Mouse (Mus musculus) testis, adult 2 months (tissue): ENCODE measurements at regions not wholly inside any gene's neighbourhood (a gene's known extent, or its start where the extent isn't known, plus 50 kb on each side); places are given as distances from the start of the nearest gene placed in this dataset.

ENCODE experiments used
- H3K27ac ChIP-seq: fragments of 200-500 bp; 2 replicates; pipeline ENCODE4 v1.5.1; 2012; ENCODE audit warnings: low read depth, low read length; ENCODE audit not compliant: control insufficient read depth, insufficient read depth
- H3K27me3 ChIP-seq: fragments of 200-500 bp; 2 replicates; pipeline ENCODE4 v1.6.1; 2012; ENCODE audit warnings: mild to moderate bottlenecking, low read length, moderate library complexity; ENCODE audit not compliant: control insufficient read depth, insufficient read depth
- H3K36me3 ChIP-seq: fragments of 200-500 bp; 2 replicates; pipeline ENCODE4 v1.6.1; 2012; ENCODE audit warnings: mild to moderate bottlenecking, low read length; ENCODE audit not compliant: control insufficient read depth, insufficient read depth
- H3K4me1 ChIP-seq: fragments of 200-500 bp; 2 replicates; pipeline ENCODE4 v1.6.1; 2012; ENCODE audit warnings: low read length; ENCODE audit not compliant: control insufficient read depth, insufficient read depth
- H3K4me3 ChIP-seq: fragments of 200-500 bp; 2 replicates; pipeline ENCODE4 v1.5.1; 2012; ENCODE audit warnings: low read depth, mild to moderate bottlenecking, low read length, moderate library complexity, mixed read lengths; ENCODE audit not compliant: control insufficient read depth
- CTCF ChIP-seq: fragments of 200-500 bp; IDR thresholded peaks from 2 replicates; pipeline ENCODE4 v1.5.1; 2012; ENCODE audit warnings: low read depth, mild to moderate bottlenecking, inconsistent platforms, low read length, moderate library complexity; ENCODE audit not compliant: control insufficient read depth, insufficient read depth, insufficient replicate concordance
- POLR2A ChIP-seq: fragments of 200-500 bp; IDR thresholded peaks from 2 replicates; pipeline ENCODE4 v1.6.1; 2012; ENCODE audit warnings: low read depth, mild to moderate bottlenecking, inconsistent platforms, low read length, moderate library complexity; ENCODE audit not compliant: control insufficient read depth

DNA sequence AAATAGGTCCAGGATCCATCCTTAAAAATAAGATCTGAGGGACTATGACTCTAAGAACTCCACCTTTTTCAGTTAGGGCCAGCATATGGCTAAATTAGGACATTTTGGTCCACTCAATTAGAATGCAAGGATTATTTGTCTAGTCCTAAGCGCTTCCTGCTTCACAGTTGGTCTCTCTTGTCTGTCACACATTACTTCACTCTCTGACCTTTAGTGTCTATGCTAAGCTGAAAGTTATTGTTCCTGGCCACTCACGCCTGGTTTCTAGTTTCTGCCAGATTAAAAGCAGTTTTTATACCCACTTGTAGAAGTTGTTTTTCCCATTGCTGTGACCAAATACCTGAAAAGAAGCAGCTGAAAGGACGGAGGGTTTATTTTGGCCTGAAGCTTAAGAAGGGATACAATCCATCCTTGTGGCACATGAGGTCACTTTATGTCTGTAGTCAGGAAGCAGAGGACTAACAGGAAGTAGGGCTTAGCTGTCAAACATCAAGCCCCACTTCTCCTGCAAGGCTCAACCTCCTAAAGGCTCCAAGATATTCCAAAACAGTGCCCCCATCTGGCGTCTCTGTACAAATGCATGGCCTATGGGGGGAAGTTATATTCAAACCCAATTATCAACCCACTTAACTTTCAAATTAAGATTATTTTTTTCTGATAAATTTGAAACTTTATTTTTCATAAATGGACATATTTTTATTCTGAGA lies 195.3 kb upstream of the Gm5148 start:
- no peaks in the 10 kb centered on the region for H3K36me3 ChIP-seq
- no peaks in the 10 kb centered on the region for H3K27me3 ChIP-seq
- no peak overlapping the region for H3K4me3 ChIP-seq
- TF ChIP-seq CTCF: no peak
- TF ChIP-seq POLR2A: no peak
- no peaks in the 10 kb centered on the region for H3K4me1 ChIP-seq
- no peak overlapping the region for H3K27ac ChIP-seq

DNA sequence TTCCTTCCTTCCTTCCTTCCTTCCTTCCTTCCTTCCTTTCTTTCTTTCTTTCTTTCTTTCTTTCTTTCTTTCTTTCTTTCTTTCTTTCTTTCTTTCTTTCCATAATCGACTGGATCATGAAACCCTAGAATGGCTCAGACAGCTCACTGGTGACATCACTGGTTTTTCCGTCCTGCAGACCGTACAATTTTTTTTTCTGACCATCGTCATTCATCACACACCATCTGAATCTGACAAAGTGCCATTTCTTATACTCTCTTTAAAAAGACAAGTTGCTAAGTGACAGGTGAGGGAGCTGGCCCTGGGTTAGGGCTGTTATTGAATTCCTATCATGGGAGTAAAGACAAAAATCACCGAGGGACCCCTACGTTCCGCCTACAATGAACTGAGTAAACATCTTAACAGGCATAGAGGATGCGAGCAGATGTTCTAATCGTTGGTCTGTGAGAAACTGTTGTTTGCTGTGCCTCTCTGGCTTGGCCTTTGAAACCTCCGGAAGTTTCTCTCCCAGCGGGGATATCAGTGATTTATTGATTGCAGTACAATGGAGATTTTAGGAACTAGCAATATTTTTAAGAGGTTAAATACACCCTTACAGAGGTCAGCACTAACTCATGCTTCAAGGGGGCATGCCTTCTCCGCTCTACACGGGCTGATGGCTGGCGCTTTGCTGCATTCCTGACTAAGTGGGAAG lies 192.6 kb upstream of the Gm5148 start:
- Histone ChIP-seq H3K27ac (no peak overlapping the region), H3K27me3 (no peaks in the 10 kb centered on the region), H3K36me3 (no peaks in the 10 kb centered on the region), H3K4me3 (no peak overlapping the region), H3K4me1 (no peaks in the 10 kb centered on the region)
- no peak for TF ChIP-seq POLR2A
- TF ChIP-seq CTCF: no peak

DNA sequence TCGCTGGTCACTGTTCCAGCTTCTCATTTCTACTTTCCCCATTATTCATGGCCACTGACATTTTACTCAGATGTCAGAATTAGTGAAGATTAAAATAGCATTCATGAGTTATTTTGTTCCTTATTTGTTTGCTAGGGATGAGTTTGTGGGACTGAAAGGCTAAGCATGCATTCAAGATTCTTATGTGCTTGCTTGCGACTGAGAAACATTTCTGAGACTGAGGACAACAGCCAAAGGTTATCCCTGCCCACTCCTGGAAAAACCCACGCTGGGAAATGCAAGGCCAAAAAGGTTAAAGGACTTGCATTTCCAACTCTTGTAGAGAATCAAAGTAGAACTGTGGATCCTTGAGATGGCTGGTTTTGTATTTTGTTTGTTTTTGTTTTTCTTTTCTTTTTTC lies 192.0 kb upstream of the Gm5148 start:
- Histone ChIP-seq H3K27ac (no peak overlapping the region), H3K4me1 (no peaks in the 10 kb centered on the region), H3K36me3 (no peaks in the 10 kb centered on the region), H3K4me3 (no peak overlapping the region), H3K27me3 (no peaks in the 10 kb centered on the region)
- TF ChIP-seq POLR2A (no peak), CTCF (no peak)

DNA sequence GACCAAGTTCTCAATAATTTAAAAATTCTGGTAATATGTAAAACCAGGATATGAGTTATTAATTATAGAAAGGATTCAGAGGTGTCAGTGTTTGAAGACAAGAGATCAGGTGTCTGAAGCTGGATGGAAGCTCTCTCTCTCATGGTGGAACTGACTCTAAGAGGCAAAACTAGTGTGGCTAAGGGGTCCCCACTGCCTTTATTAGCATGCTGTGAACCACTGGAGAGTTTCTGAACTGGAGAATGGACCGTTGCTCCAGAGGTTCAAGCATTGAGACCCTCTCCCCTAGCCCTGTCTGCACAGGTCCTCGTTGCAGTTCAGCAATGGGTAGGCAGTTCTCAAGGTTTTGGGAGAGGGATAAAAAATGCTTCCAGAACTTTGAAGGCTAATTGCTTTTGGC lies 191.4 kb upstream of the Gm5148 start:
- H3K4me3 ChIP-seq: no peak overlapping the region
- no peaks in the 10 kb centered on the region for H3K36me3 ChIP-seq
- no peaks in the 10 kb centered on the region for H3K4me1 ChIP-seq
- H3K27ac ChIP-seq: no peak overlapping the region
- TF ChIP-seq POLR2A (no peak), CTCF (no peak)
- H3K27me3 ChIP-seq: no peaks in the 10 kb centered on the region

DNA sequence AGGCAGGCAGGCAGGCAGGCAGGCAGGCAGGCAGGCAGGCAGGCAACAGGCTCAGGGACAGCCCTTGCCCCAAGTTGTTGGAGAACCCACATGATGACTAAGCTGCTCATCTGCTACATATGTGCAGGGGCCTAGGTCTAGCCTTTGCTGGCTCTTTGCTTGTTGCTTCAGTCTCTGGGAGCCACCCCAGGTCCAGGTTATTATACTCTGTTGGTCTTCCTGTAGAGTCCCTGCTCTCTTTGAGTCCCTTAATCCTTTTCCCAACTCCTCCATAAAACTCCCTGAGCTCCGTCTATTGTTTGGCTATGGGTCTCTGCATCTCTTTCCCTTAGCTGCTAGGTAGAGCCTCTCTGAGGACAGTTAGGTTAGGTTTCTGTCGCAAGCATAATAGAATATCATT lies 189.8 kb upstream of the Gm5148 start:
- H3K4me3 ChIP-seq: no peak overlapping the region
- H3K36me3 ChIP-seq: no peaks in the 10 kb centered on the region
- no peaks in the 10 kb centered on the region for H3K27me3 ChIP-seq
- no peak overlapping the region for H3K27ac ChIP-seq
- TF ChIP-seq POLR2A: no peak
- TF ChIP-seq CTCF: no peak
- H3K4me1 ChIP-seq: no peaks in the 10 kb centered on the region

DNA sequence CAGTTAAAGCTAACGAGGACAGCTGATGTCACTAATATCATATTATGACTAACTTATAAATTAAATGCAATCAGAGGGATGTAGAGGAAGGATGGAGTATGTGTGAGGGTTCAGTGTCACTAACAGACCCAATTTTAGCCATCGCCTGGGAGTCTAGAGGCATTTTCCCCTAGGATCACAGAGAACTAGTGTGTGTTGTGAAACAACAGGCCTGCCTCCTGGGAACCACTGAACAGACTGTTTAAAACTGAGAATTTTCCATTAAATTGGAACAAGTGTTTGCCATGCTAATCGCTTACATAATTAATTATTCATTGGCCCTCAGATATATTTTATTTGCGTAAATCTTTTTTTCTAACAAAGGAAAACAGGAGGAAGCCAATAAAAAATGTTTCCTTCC lies 185.5 kb upstream of the Gm5148 start:
- no peak overlapping the region for H3K4me3 ChIP-seq
- no peaks in the 10 kb centered on the region for H3K36me3 ChIP-seq
- TF ChIP-seq CTCF: no peak
- no peak for TF ChIP-seq POLR2A
- no peaks in the 10 kb centered on the region for H3K27me3 ChIP-seq
- no peaks in the 10 kb centered on the region; the same call in 1 of the 2 replicates for H3K4me1 ChIP-seq
- H3K27ac ChIP-seq: no peak overlapping the region

DNA sequence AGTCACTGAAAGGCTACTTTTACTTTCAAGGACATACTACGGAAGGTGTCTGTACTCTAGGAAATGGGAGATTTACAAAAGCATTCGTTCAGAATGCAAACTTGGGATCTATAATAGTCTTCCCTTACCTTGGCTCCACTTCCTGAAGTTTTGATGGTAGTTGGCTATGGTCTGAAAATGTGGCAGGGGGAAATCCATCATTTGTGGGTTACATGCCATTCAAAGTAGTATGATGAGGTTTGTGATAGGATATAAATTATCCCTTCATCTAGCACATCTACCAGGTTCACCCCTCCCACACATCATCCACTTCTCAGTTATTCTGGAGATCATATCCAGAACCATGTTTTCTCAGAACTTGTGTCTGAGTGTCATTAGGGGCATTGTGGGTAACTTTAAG lies 184.7 kb upstream of the Gm5148 start:
- Histone ChIP-seq H3K36me3 (no peaks in the 10 kb centered on the region), H3K4me1 (no peaks in the 10 kb centered on the region; the same call in 1 of the 2 replicates), H3K27ac (no peak overlapping the region), H3K4me3 (no peak overlapping the region), H3K27me3 (no peaks in the 10 kb centered on the region)
- TF ChIP-seq POLR2A: no peak
- no peak for TF ChIP-seq CTCF

DNA sequence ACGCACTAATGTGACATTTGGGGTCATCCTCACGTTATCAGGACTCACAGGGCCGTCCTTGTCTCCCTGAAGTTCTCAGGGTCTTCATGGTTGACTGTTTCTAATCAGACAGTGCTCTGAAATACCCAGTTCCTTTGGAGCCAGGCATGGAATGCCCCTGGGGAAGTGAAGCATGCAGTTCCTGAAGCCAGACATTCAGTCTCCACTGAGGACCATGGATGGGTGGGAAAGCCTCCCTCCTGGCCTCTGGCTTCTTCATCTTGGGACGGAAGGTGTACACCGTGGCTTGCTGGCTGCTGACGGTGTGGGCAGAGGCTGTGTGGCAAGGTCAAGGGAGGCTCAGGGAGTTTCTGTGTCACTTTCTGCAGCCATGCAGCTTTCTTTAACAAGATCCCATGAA lies 184.2 kb upstream of the Gm5148 start:
- Histone ChIP-seq H3K36me3 (no peaks in the 10 kb centered on the region), H3K27ac (no peak overlapping the region)
- TF ChIP-seq POLR2A: no peak
- no peak for TF ChIP-seq CTCF

More for the DNA sequence above, 184.2 kb upstream of the Gm5148 start:
- Histone ChIP-seq H3K4me1 (no peaks in the 10 kb centered on the region; the same call in 1 of the 2 replicates), H3K4me3 (no peak overlapping the region), H3K27me3 (no peaks in the 10 kb centered on the region)
